Mouse (Mus musculus): ENCODE data around the gene Mlf2. TPM values are rescaled to one million over a fixed set of nuclear protein-coding genes. Genes with fewer than 3 reads are reported as not detected.

Gene Mlf2
- polyA plus RNA-seq, 1 experiment from 2014 or later = 443 TPM

- Histone ChIP-seq H3K4me2 (replicated peaks; ENCODE audit: low read depth, low read length) (no peak overlapping the region), H3K4me1 (replicated peaks; ENCODE audit: control insufficient read depth, insufficient read depth, low read length) (no peaks in the 10 kb centered on the region; the same call in none of the 2 replicates), H3K27ac (ENCODE audit: low read depth, low read length) (no peak overlapping the region), H3K4me3 (ENCODE audit: low read depth, low read length) (no peak overlapping the region), H3K9ac (ENCODE audit: low read depth, low read length) (no peak overlapping the region), H3K36me3 (ENCODE audit: control insufficient read depth, insufficient read depth, low read length) (peaks cover 7% of the 10 kb centered on the region), H3K27me3 (ENCODE audit: control insufficient read depth, insufficient read depth, low read length) (no peaks in the 10 kb centered on the region), H3K9me3 (ENCODE audit: control insufficient read depth, low read length) (no peaks in the 10 kb centered on the region)
- ATAC-seq (ENCODE audit: low FRiP score) (no peak), DNase-seq (ENCODE audit: low spot score) (no peak)
- WGBS = 93% methylated on average over 13 of the region's 13 CpGs
Observed at GRCm38 (mm10) chr6:124959960-124960359, 28.8 kb downstream of the Mlf2 start.

DNA sequence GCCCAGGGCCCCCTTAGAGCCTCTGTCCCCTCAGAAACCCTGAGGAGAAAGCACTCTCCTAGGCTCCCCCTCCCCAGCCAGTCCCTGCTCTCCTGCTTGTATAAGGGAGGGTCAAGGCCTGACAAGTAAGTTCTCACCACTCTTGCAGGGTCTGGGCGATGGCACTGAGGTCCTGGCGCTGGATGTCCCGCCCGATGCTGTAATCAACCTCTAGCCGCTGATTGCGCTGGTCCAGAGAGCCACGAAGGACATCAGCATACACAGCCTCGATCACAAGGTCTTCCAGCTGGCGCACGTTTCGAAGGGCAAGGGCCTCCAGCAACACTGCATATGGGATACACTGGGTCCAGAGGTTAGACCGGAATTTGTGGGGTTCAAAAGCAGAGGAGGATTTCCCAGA lies 29.8 kb downstream of the Mlf2 start:
- Histone ChIP-seq H3K9me3 (ENCODE audit: control insufficient read depth, low read length) (no peaks in the 10 kb centered on the region), H3K9ac (ENCODE audit: low read depth, low read length) (no peak overlapping the region), H3K27ac (ENCODE audit: low read depth, low read length) (no peak overlapping the region), H3K36me3 (ENCODE audit: control insufficient read depth, insufficient read depth, low read length) (peaks cover 7% of the 10 kb centered on the region), H3K4me3 (ENCODE audit: low read depth, low read length) (no peak overlapping the region), H3K27me3 (ENCODE audit: control insufficient read depth, insufficient read depth, low read length) (no peaks in the 10 kb centered on the region), H3K4me1 (replicated peaks; ENCODE audit: control insufficient read depth, insufficient read depth, low read length) (no peaks in the 10 kb centered on the region; the same call in none of the 2 replicates), H3K4me2 (replicated peaks; ENCODE audit: low read depth, low read length) (no peak overlapping the region)
- 91% methylated on average over 12 of the region's 12 CpGs for WGBS
- ATAC-seq (ENCODE audit: low FRiP score) = no peak
- DNase-seq (ENCODE audit: low spot score) = no peak

GRCm38 (mm10) chr6:124964638-124965037 lies 33.5 kb downstream of the Mlf2 start:
- Histone ChIP-seq H3K9me3 (ENCODE audit: control insufficient read depth, low read length) (no peaks in the 10 kb centered on the region), H3K4me3 (ENCODE audit: low read depth, low read length) (peak overlapping the region; percentile 83), H3K27me3 (ENCODE audit: control insufficient read depth, insufficient read depth, low read length) (no peaks in the 10 kb centered on the region), H3K36me3 (ENCODE audit: control insufficient read depth, insufficient read depth, low read length) (peaks cover under 1% of the 10 kb centered on the region; the same call in 1 of the 2 replicates), H3K4me1 (replicated peaks; ENCODE audit: control insufficient read depth, insufficient read depth, low read length) (no peaks in the 10 kb centered on the region; the same call in none of the 2 replicates), H3K9ac (ENCODE audit: low read depth, low read length) (peak overlapping the region; percentile 94), H3K4me2 (replicated peaks; ENCODE audit: low read depth, low read length) (peak overlapping the region; percentile 82), H3K27ac (ENCODE audit: low read depth, low read length) (no peak overlapping the region)
- DNase-seq (ENCODE audit: low spot score) (no peak), ATAC-seq (ENCODE audit: low FRiP score) (peak; percentile 56; the same call in 1 of the 2 replicates)
- WGBS = 45% methylated on average over 16 of the region's 16 CpGs

GRCm38 (mm10) chr6:124965088-124965719 lies 34.0 kb downstream of the Mlf2 start, which contains the start of gene Cops7a:
Gene Cops7a, minus strand, starts transcription at chr6:124965538.
- H3K4me2 ChIP-seq (replicated peaks; ENCODE audit: low read depth, low read length) = peak within 1 kb of the TSS; percentile 82
- H3K9ac ChIP-seq (ENCODE audit: low read depth, low read length) = peak within 1 kb of the TSS; percentile 94
- H3K4me1 ChIP-seq (replicated peaks; ENCODE audit: control insufficient read depth, insufficient read depth, low read length) = no peaks in the 10 kb centered on the region; the same call in none of the 2 replicates
- DNase-seq (ENCODE audit: low spot score) = peak; percentile 95
- peak within 1 kb of the TSS; percentile 83 for H3K4me3 ChIP-seq (ENCODE audit: low read depth, low read length)
- H3K36me3 ChIP-seq (ENCODE audit: control insufficient read depth, insufficient read depth, low read length) = no peaks in the 10 kb centered on the region
- ATAC-seq (ENCODE audit: low FRiP score) = peak; percentile 93
- no peaks in the 10 kb centered on the region for H3K9me3 ChIP-seq (ENCODE audit: control insufficient read depth, low read length)
- WGBS = under 1% methylated on average over 67 of the region's 68 CpGs
- no peaks in the 10 kb centered on the region for H3K27me3 ChIP-seq (ENCODE audit: control insufficient read depth, insufficient read depth, low read length)
- H3K27ac ChIP-seq (ENCODE audit: low read depth, low read length) = peak within 1 kb of the TSS; percentile 84

- H3K36me3 ChIP-seq (ENCODE audit: control insufficient read depth, insufficient read depth, low read length) = no peaks in the 10 kb centered on the region
- peak overlapping the region; percentile 83 for H3K4me3 ChIP-seq (ENCODE audit: low read depth, low read length)
- H3K27me3 ChIP-seq (ENCODE audit: control insufficient read depth, insufficient read depth, low read length) = no peaks in the 10 kb centered on the region
- ATAC-seq (ENCODE audit: low FRiP score) = peak; percentile 36; the same call in 1 of the 2 replicates
- H3K9ac ChIP-seq (ENCODE audit: low read depth, low read length) = peak overlapping the region; percentile 94
- peak overlapping the region; percentile 82 for H3K4me2 ChIP-seq (replicated peaks; ENCODE audit: low read depth, low read length)
- WGBS = 19% methylated on average over 15 of the region's 15 CpGs
- H3K4me1 ChIP-seq (replicated peaks; ENCODE audit: control insufficient read depth, insufficient read depth, low read length) = no peaks in the 10 kb centered on the region; the same call in none of the 2 replicates
- peak; percentile 41 for DNase-seq (ENCODE audit: low spot score)
- no peaks in the 10 kb centered on the region for H3K9me3 ChIP-seq (ENCODE audit: control insufficient read depth, low read length)
- peak overlapping the region; percentile 84 for H3K27ac ChIP-seq (ENCODE audit: low read depth, low read length)
Observed at GRCm38 (mm10) chr6:124965747-124966146, 34.6 kb downstream of the Mlf2 start.

DNA sequence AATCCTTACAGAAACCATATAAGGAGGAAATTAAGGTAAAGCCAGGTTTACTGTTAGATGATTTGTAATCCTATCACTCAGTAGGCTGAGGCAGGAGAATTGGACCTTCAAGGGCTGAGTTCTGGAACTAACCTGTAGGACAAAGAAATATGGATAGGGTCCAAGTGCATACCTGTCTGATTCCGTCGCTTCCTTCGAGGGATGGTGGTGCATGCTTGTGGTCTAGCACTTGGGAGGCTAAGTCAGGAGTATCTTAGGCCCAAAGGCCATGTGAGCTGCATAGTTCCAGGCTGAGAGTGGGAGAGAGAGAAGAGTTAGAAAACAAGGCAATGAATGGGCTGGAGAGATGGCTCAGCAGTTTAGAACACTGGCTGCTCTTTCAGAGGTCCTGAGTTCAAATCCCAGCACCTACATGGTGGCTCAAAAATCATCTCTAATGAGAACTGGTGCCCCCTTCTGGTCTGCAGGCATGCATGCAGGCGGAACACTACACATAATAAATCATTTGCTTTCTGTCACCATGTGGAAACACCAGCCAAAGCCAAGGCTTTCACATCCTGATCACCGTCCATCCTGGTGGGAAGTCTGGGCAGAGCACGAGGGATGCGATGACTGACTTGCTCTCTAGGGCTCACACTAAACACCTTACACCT lies 35.4 kb downstream of the Mlf2 start:
- Histone ChIP-seq H3K4me3 (ENCODE audit: low read depth, low read length) (no peak overlapping the region), H3K9ac (ENCODE audit: low read depth, low read length) (no peak overlapping the region), H3K36me3 (ENCODE audit: control insufficient read depth, insufficient read depth, low read length) (no peaks in the 10 kb centered on the region), H3K9me3 (ENCODE audit: control insufficient read depth, low read length) (no peaks in the 10 kb centered on the region), H3K4me1 (replicated peaks; ENCODE audit: control insufficient read depth, insufficient read depth, low read length) (no peaks in the 10 kb centered on the region; the same call in none of the 2 replicates), H3K27ac (ENCODE audit: low read depth, low read length) (no peak overlapping the region), H3K4me2 (replicated peaks; ENCODE audit: low read depth, low read length) (no peak overlapping the region), H3K27me3 (ENCODE audit: control insufficient read depth, insufficient read depth, low read length) (no peaks in the 10 kb centered on the region)
- DNase-seq (ENCODE audit: low spot score) (peak; percentile 6), ATAC-seq (ENCODE audit: low FRiP score) (no peak)
- 98% methylated on average over 7 of the region's 7 CpGs for WGBS

- Histone ChIP-seq H3K27me3 (ENCODE audit: control insufficient read depth, insufficient read depth, low read length) (no peaks in the 10 kb centered on the region), H3K4me2 (replicated peaks; ENCODE audit: low read depth, low read length) (no peak overlapping the region), H3K4me1 (replicated peaks; ENCODE audit: control insufficient read depth, insufficient read depth, low read length) (no peaks in the 10 kb centered on the region; the same call in none of the 2 replicates), H3K9ac (ENCODE audit: low read depth, low read length) (no peak overlapping the region), H3K9me3 (ENCODE audit: control insufficient read depth, low read length) (no peaks in the 10 kb centered on the region), H3K36me3 (ENCODE audit: control insufficient read depth, insufficient read depth, low read length) (no peaks in the 10 kb centered on the region), H3K4me3 (ENCODE audit: low read depth, low read length) (no peak overlapping the region), H3K27ac (ENCODE audit: low read depth, low read length) (no peak overlapping the region)
- DNase-seq (ENCODE audit: low spot score) (peak; percentile 67), ATAC-seq (ENCODE audit: low FRiP score) (no peak)
- 75% methylated on average over 4 of the region's 4 CpGs for WGBS
Observed at GRCm38 (mm10) chr6:124967766-124968165, 36.6 kb downstream of the Mlf2 start.
